ENCODE assay signal across 10 mouse cellular contexts in genomic region chr9:57600620-57601352, GRCm38 (mm10). TPM values are rescaled to one million over a fixed set of nuclear protein-coding genes. Genes with fewer than 3 reads are reported as not detected.
DNase-seq lines count a peak whose midpoint lies in the region; ATAC-seq and TF ChIP-seq lines count a peak whose summit lies in the region.
"Had no signal": no experiment of that assay in that cellular context is flagged by ENCODE, and none has a peak within 500 bp of the region (broad histone marks: within the 10 kb centered on the region; RNA-seq: fewer than 3 reads in every experiment).

No protein-coding gene starts in this region.

- no peaks in the 10 kb centered on the region for H3K79me2 ChIP-seq in heart, adult 2 months (replicated peaks; ENCODE audit: control insufficient read depth, insufficient read depth, low read length)

- no peaks in the 10 kb centered on the region for H3K9me3 ChIP-seq in heart, embryonic 16.5 days (replicated peaks; ENCODE audit: control insufficient read depth, low read length)
- H3K9me3 ChIP-seq in ES-Bruce4 (replicated peaks; ENCODE audit: control insufficient read depth, insufficient read depth, low read length, poor library complexity, severe bottlenecking), result no peaks in the 10 kb centered on the region
- no peaks in the 10 kb centered on the region for H3K9me3 ChIP-seq in forebrain, embryonic 11.5 days (ENCODE audit: control insufficient read depth, low read length)
- H3K9me3 ChIP-seq in liver, embryonic 12.5 days (replicated peaks), result no peaks in the 10 kb centered on the region

- peak; percentile 56 for ATAC-seq in heart, embryonic 16.5 days (replicated peaks; ENCODE audit: extremely low read depth, insufficient read depth, low FRiP score)
- ATAC-seq in forebrain, embryonic 11.5 days (replicated peaks; ENCODE audit: low FRiP score), result peak; percentile 63; the same call in 1 of the 2 replicates
- peak; percentile 61 for ATAC-seq in liver, embryonic 12.5 days

- H3K27me3 ChIP-seq in heart, embryonic 16.5 days (ENCODE audit: control insufficient read depth, insufficient read depth, low read length), result peaks cover 11% of the 10 kb centered on the region
- 0 out of 2 replicates have a peak, but pooled peaks cover 2% of the 10 kb centered on the region for H3K27me3 ChIP-seq in heart, adult 2 months (ENCODE audit: control insufficient read depth, insufficient read depth, low read length)
- no peaks in the 10 kb centered on the region for H3K27me3 ChIP-seq in ES-Bruce4 (ENCODE audit: control insufficient read depth, insufficient read depth, low read length, poor library complexity, severe bottlenecking)
- H3K27me3 ChIP-seq in forebrain, embryonic 11.5 days (ENCODE audit: control insufficient read depth, insufficient read depth, low read length), result no peaks in the 10 kb centered on the region
- peaks cover 53% of the 10 kb centered on the region for H3K27me3 ChIP-seq in liver, embryonic 12.5 days (replicated peaks)

- H3K27ac ChIP-seq in heart, embryonic 16.5 days (ENCODE audit: low read length), result no peak overlapping the region
- H3K27ac ChIP-seq in heart, adult 2 months, result no peak overlapping the region
- no peak overlapping the region for H3K27ac ChIP-seq in ES-Bruce4 (ENCODE audit: insufficient read depth, low read length)
- H3K27ac ChIP-seq in forebrain, embryonic 11.5 days (ENCODE audit: low read depth, low read length), result no peak overlapping the region
- no peak overlapping the region for H3K27ac ChIP-seq in liver, embryonic 12.5 days

- H3K4me2 ChIP-seq in heart, embryonic 16.5 days (ENCODE audit: low read depth, low read length), result no peak overlapping the region
- no peak overlapping the region for H3K4me2 ChIP-seq in forebrain, embryonic 11.5 days (ENCODE audit: low read depth, low read length, severe bottlenecking)
- peak overlapping the region; percentile 25 for H3K4me2 ChIP-seq in liver, embryonic 12.5 days

- no peak overlapping the region for H3K9ac ChIP-seq in heart, embryonic 16.5 days (ENCODE audit: low read length)
- H3K9ac ChIP-seq in heart, adult 2 months (ENCODE audit: low read depth, low read length), result no peak overlapping the region
- H3K9ac ChIP-seq in ES-Bruce4 (ENCODE audit: low read depth, poor library complexity, severe bottlenecking), result no peak overlapping the region
- H3K9ac ChIP-seq in forebrain, embryonic 11.5 days (ENCODE audit: low read length), result no peak overlapping the region; the same call in 1 of the 2 replicates
- H3K9ac ChIP-seq in liver, embryonic 12.5 days, result no peak overlapping the region

- intact Hi-C loops in heart, adult 2 months (cut with DNase I), result no loop called here

- no peak for TF ChIP-seq EP300 in heart, adult 2 months (IDR thresholded peaks at IDR 0.05; ENCODE audit: insufficient read depth, low read depth, low read length)
- TF ChIP-seq EP300 in ES-Bruce4 (IDR thresholded peaks at IDR 0.05; ENCODE audit: insufficient read depth, low read depth, low read length), result 0 out of 2 replicates have a peak, but pooled peaks have one; percentile 32

- DNase-seq in heart, adult 2 months, result no peak
- DNase-seq in forebrain, embryonic 11.5 days (ENCODE audit: low spot score), result peak; percentile 68
- DNase-seq in right cerebral cortex, adult 18-20 months, result no peak
- no peak for DNase-seq in testis, postnatal 14 days (ENCODE audit: low spot score)
- DNase-seq in urinary bladder, postnatal 14 days (ENCODE audit: low spot score), result no peak

- H3K4me3 ChIP-seq in heart, embryonic 16.5 days (ENCODE audit: low read length), result no peak overlapping the region
- no peak overlapping the region for H3K4me3 ChIP-seq in heart, adult 2 months
- no peak overlapping the region for H3K4me3 ChIP-seq in ES-Bruce4 (ENCODE audit: low read depth, low read length)
- H3K4me3 ChIP-seq in forebrain, embryonic 11.5 days (ENCODE audit: low read depth, low read length), result no peak overlapping the region
- H3K4me3 ChIP-seq in liver, embryonic 12.5 days, result no peak overlapping the region

- no peaks in the 10 kb centered on the region for H3K36me3 ChIP-seq in heart, embryonic 16.5 days (ENCODE audit: control insufficient read depth, insufficient read depth)
- H3K36me3 ChIP-seq in heart, adult 2 months (ENCODE audit: control insufficient read depth, insufficient read depth, low read length), result no peaks in the 10 kb centered on the region
- no peaks in the 10 kb centered on the region for H3K36me3 ChIP-seq in ES-Bruce4 (ENCODE audit: control insufficient read depth, insufficient read depth, low read length, poor library complexity, severe bottlenecking)
- no peaks in the 10 kb centered on the region for H3K36me3 ChIP-seq in forebrain, embryonic 11.5 days (ENCODE audit: control insufficient read depth, insufficient read depth, low read length)
- H3K36me3 ChIP-seq in liver, embryonic 12.5 days, result no peaks in the 10 kb centered on the region

- WGBS in heart, embryonic 16.5 days, result 7% methylated on average over 3 of the region's 3 CpGs
- 25% methylated on average over 3 of the region's 3 CpGs for WGBS in heart, adult 2 months
- WGBS in forebrain, embryonic 11.5 days, result 11% methylated on average over 3 of the region's 3 CpGs
- 6% methylated on average over 3 of the region's 3 CpGs for WGBS in liver, embryonic 12.5 days (ENCODE audit: insufficient replicate concordance)

- TF ChIP-seq POLR2A in heart, adult 2 months (IDR thresholded peaks at IDR 0.05; ENCODE audit: insufficient read depth, low read depth, low read length), result no peak
- no peak for TF ChIP-seq POLR2A in ES-Bruce4 (IDR thresholded peaks at IDR 0.05; ENCODE audit: insufficient read depth, low read length)

- no peak for TF ChIP-seq CTCF in heart, adult 2 months (IDR thresholded peaks at IDR 0.05)
- TF ChIP-seq CTCF in ES-Bruce4 (IDR thresholded peaks at IDR 0.05; ENCODE audit: low read depth, low read length), result no peak

- peaks cover 20% of the 10 kb centered on the region for H3K4me1 ChIP-seq in heart, embryonic 16.5 days (ENCODE audit: control insufficient read depth, insufficient read depth, low read length)
- H3K4me1 ChIP-seq in heart, adult 2 months (ENCODE audit: control insufficient read depth, insufficient read depth, low read length), result 0 out of 2 replicates have a peak, but pooled peaks cover 2% of the 10 kb centered on the region
- peaks cover 5% of the 10 kb centered on the region for H3K4me1 ChIP-seq in ES-Bruce4 (ENCODE audit: control insufficient read depth, insufficient read depth, low read length)
- H3K4me1 ChIP-seq in forebrain, embryonic 11.5 days (replicated peaks; ENCODE audit: control insufficient read depth, insufficient read depth, low read length), result peaks cover 14% of the 10 kb centered on the region
- peaks cover 27% of the 10 kb centered on the region for H3K4me1 ChIP-seq in liver, embryonic 12.5 days

RNA-seq across cellular contexts. Expression of gene Cplx3, which starts 5.3 kb away (rescaled TPM):
- not detected in 2 replicates for polyA plus RNA-seq in heart, embryonic 16.5 days (2015; fragmentation: Nextera tagmentation; extraction: Ambion mirVana)
- total RNA-seq in heart, adult 2 months (2021), result not detected
- not detected in 2 replicates for polyA plus RNA-seq in heart, adult 2 months (2012; rRNA removed)
- polyA plus RNA-seq in ES-Bruce4 (2011; ENCODE audit: insufficient read depth, insufficient read length, low read depth, missing spikeins), result not detected in 2 replicates
- 0.15 TPM in 1 of 2 replicates, not detected in the other for polyA plus RNA-seq in forebrain, embryonic 11.5 days (2014; fragmentation: Nextera tagmentation; extraction: Ambion mirVana)
- not detected in 2 replicates for polyA plus RNA-seq in liver, embryonic 12.5 days (2016; fragmentation: Nextera tagmentation; extraction: Ambion mirVana)
- total RNA-seq: ES-E14 had no signal
- polyA plus RNA-seq: gonadal fat pad, adult 2 months had no signal

RNA-seq across cellular contexts. Expression of gene Ulk3, which starts 11.5 kb away (rescaled TPM):
- polyA plus RNA-seq in heart, embryonic 16.5 days (2015; fragmentation: Nextera tagmentation; extraction: Ambion mirVana), result 17.9 and 20.1 TPM in 2 replicates
- total RNA-seq in heart, adult 2 months (2021), result 1 to 10 TPM; 5.7 to 6.7 TPM
- 19.1 and 23.3 TPM in 2 replicates for polyA plus RNA-seq in heart, adult 2 months (2012; rRNA removed)
- 10.1 TPM in 2 replicates for polyA plus RNA-seq in ES-Bruce4 (2011; ENCODE audit: insufficient read depth, insufficient read length, low read depth, missing spikeins)
- 12.6 and 15.1 TPM in 2 replicates for polyA plus RNA-seq in forebrain, embryonic 11.5 days (2014; fragmentation: Nextera tagmentation; extraction: Ambion mirVana)
- 6.4 and 9.0 TPM in 2 replicates for polyA plus RNA-seq in liver, embryonic 12.5 days (2016; fragmentation: Nextera tagmentation; extraction: Ambion mirVana)

RNA-seq across cellular contexts. Expression of gene Lman1l, which starts 19.8 kb away (rescaled TPM):
- 0.11 TPM in 1 of 2 replicates, not detected in the other for polyA plus RNA-seq in heart, embryonic 16.5 days (2015; fragmentation: Nextera tagmentation; extraction: Ambion mirVana)
- total RNA-seq in heart, adult 2 months (2021), result not detected
- 0.20 TPM in 1 of 2 replicates, not detected in the other for polyA plus RNA-seq in heart, adult 2 months (2012; rRNA removed)
- not detected in 2 replicates for polyA plus RNA-seq in ES-Bruce4 (2011; ENCODE audit: insufficient read depth, insufficient read length, low read depth, missing spikeins)
- not detected in 2 replicates for polyA plus RNA-seq in forebrain, embryonic 11.5 days (2014; fragmentation: Nextera tagmentation; extraction: Ambion mirVana)
- polyA plus RNA-seq in liver, embryonic 12.5 days (2016; fragmentation: Nextera tagmentation; extraction: Ambion mirVana), result not detected in 2 replicates
- polyA plus RNA-seq: gonadal fat pad, adult 2 months had no signal

RNA-seq across cellular contexts. Expression of gene Scamp2, which starts 40.0 kb away (rescaled TPM):
- 52.3 and 53.4 TPM in 2 replicates for polyA plus RNA-seq in heart, embryonic 16.5 days (2015; fragmentation: Nextera tagmentation; extraction: Ambion mirVana)
- 10 to 100 TPM; 25.7 to 26.7 TPM for total RNA-seq in heart, adult 2 months (2021)
- polyA plus RNA-seq in heart, adult 2 months (2012; rRNA removed), result 43.9 and 54.8 TPM in 2 replicates
- polyA plus RNA-seq in ES-Bruce4 (2011; ENCODE audit: insufficient read depth, insufficient read length, low read depth, missing spikeins), result 26.6 and 31.0 TPM in 2 replicates
- polyA plus RNA-seq in forebrain, embryonic 11.5 days (2014; fragmentation: Nextera tagmentation; extraction: Ambion mirVana), result 57.7 and 58.2 TPM in 2 replicates
- 32.5 and 33.2 TPM in 2 replicates for polyA plus RNA-seq in liver, embryonic 12.5 days (2016; fragmentation: Nextera tagmentation; extraction: Ambion mirVana)

RNA-seq across cellular contexts. Expression of gene Mpi, which starts 48.2 kb away (rescaled TPM):
- polyA plus RNA-seq in heart, embryonic 16.5 days (2015; fragmentation: Nextera tagmentation; extraction: Ambion mirVana), result 89.8 and 95.6 TPM in 2 replicates
- total RNA-seq in heart, adult 2 months (2021), result 100 to 1,000 TPM; 119 to 132 TPM
- polyA plus RNA-seq in heart, adult 2 months (2012; rRNA removed), result 146 and 266 TPM in 2 replicates
- 39.1 TPM in 2 replicates for polyA plus RNA-seq in ES-Bruce4 (2011; ENCODE audit: insufficient read depth, insufficient read length, low read depth, missing spikeins)
- 55.1 and 65.5 TPM in 2 replicates for polyA plus RNA-seq in forebrain, embryonic 11.5 days (2014; fragmentation: Nextera tagmentation; extraction: Ambion mirVana)
- 17.4 and 17.7 TPM in 2 replicates for polyA plus RNA-seq in liver, embryonic 12.5 days (2016; fragmentation: Nextera tagmentation; extraction: Ambion mirVana)
